Mouse (Mus musculus): ENCODE data around the gene Slc22a23.
A peak's percentile ranks its signal among the peaks of the same experiment; 100 is the strongest.

Slc22a23 gene

GRCm38 (mm10) chr13:34132875-34133274 is 212.1 kb downstream of the Slc22a23 start:
- no peak for DNase-seq (ENCODE audit: low spot score)

DNA sequence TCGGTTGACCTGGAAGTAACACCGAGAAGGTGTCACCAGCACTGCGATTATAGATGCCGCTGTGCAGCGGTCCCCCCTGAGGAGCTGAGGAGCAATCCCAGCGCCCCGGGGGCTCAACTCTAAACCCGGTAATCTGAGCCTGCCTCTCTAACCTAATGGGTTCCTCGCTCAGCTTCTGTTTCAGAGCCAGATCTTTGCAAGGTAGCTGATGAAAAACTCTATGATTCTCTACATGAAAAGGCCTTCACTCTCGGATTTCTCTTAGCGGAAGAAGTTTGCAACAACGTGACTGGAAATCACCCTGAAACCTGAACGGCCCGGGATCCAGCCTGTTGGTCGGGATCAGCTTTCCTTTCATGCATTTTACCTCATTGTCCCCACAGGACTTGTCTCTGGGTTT is 212.7 kb downstream of the Slc22a23 start:
- no peak for DNase-seq (ENCODE audit: low spot score)

- DNase-seq (ENCODE audit: low spot score), result no peak
Measured at GRCm38 (mm10) chr13:34131708-34132060, 213.3 kb downstream of the Slc22a23 start.

DNA sequence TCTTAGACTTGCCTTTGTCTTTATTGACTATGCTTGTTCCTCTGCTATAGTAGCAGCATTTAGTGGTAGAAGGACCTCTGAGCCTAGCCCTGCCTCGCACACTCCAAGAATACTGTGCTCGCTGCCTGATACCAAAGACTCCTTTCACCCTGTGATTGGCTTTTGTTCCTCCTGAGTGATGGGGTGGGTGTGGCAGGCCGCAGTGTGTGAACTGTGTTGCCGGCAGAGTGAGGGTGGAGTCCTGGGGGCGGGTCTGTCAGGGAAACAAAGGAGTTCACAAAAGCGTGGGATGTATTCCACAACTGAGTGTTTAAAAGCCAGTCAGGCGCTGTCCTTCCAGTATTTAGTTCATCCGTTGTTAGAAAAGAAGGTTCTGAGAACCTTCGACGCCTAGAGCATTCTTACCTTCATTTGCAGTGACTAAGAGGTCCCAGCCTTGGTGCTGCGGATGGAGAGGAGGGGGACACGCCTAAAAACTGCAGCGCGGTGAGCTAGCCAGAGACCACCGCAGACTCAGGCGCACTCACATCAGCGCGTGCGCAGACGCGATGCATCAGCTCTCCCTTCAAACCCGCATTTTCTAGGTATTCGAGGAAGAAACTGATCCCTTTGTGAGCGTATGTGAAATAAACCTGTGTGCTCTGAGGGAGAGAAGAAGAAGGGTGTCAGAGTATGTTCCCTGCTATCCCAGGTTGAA is 213.8 kb downstream of the Slc22a23 start:
- DNase-seq (ENCODE audit: low spot score), result peak; percentile 19

DNA sequence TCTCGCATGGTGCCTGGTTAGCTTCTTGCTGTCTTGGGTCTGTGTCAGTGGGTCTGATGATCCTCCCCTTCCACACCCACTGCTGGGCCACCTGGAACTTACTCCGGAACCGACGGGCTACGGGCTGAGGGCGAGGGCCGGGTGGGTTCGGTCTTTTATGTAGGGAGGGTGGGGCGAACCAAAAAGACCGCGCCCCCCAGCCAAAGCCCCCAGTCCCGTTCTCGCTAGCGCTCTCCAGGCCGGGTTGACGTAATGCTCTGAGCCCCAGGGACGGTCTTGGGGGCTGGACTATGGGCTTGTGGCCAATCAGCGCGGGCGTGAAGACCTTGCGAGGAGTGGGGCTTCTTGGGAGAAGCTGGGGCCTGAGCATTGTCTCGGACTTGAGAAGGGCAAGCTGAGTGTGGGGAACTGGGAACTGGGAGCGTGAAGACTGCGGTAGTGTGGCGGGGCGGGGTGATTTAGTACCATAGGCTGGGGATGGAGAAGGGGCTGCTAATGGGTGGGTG is 214.7 kb downstream of the Slc22a23 start, which contains the start of gene Tubb2b:
TSS of gene Tubb2b (minus strand) at position 241 of the 506 bp plus-strand sequence.
- peak; percentile 57 for DNase-seq (ENCODE audit: low spot score)

DNA sequence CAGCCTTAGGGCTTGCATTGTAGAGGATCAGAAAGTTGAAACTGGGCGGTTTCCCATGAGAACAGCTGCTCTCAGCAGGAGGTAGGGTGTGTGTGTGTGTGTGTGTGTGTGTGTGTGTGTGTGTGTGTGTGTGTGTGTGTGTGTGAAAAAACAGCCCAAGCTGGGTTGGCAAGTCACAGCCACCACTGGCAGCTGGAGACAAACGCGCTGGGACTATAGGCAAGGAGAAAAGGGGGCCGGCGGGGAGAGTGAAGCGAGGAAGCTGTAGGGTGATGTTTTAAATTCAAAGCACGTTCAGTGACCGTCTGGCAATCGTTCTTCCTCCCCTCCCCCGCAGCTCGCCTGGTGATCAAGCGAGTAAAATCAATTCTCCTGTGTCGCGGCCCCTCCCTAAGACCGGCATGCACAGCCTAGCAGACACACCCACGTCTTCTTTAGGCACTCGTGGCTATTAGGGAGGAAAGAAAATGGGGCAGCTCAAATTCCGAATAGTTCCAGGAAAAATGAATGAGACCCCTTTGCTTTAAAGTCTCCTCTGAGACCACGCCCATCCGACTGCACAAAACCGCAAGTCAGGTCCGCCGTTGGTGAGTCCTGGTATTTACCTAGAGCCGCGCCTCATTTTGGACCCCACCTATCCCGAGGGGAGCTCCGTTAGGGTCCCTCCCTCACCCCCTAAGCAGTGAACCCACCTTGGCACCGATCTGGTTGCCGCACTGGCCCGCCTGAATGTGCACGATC is 215.3 kb downstream of the Slc22a23 start:
- peak; percentile 36 for DNase-seq (ENCODE audit: low spot score)
